Mouse (Mus musculus) liver, postnatal 0 days (tissue): Measurements from ENCODE around the gene Nxnl1.

ENCODE experiments used
- CTCF ChIP-seq: sonication (generic); IDR thresholded peaks from 2 replicates; pipeline ENCODE4 v1.5.1; 2016; ENCODE audit warnings: antibody characterized with exemption, low read depth
- EP300 ChIP-seq: IDR thresholded peaks from 2 replicates; pipeline ENCODE4 v1.6.1; 2016; ENCODE audit warnings: antibody characterized with exemption, low read depth, mild to moderate bottlenecking

DNA sequence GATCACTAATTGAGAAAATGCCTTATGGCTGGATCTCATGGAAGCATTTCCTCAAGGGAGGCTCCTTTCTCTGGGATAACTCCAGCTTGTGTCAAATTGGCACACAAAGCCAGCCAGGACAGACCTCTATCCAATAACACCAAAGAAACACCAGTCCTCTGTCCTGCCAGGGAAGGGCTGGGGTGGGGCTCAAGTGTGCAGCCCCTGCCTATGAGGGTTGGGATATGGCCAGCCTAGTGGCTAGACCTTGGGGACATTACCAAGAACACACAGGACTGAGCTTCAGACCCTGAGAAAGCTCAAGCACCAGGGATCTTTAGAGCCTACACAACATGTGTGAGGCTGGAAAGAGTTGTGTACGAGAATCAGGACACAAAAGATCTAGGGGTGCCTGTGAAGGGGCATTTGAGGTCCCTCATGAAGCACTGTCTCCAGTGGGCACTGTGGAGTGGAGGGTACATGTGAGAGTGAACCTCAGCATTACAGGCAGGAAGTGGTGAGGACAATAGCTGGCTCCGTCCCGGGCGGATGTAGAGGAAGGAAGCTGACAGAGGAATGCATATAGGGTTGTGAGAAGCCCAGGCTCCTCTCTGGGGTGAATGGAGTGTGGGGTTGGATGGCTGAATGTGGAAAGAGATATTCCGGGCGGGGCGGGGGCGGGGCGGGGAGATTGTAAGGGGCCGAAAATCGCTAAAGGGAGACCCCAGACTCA is 37.9 kb downstream of the Nxnl1 start:
- TF ChIP-seq CTCF (no peak), EP300 (no peak)
